Mouse (Mus musculus): Measurements from ENCODE around the gene Pcdh10. TPM values are rescaled to one million over a fixed set of nuclear protein-coding genes. Genes with fewer than 3 reads are reported as not detected.

Pcdh10 gene
- polyA plus RNA-seq (2012; rRNA removed; ENCODE audit: low replicate concordance): 0.05 and 0.46 TPM in 2 replicates

DNA sequence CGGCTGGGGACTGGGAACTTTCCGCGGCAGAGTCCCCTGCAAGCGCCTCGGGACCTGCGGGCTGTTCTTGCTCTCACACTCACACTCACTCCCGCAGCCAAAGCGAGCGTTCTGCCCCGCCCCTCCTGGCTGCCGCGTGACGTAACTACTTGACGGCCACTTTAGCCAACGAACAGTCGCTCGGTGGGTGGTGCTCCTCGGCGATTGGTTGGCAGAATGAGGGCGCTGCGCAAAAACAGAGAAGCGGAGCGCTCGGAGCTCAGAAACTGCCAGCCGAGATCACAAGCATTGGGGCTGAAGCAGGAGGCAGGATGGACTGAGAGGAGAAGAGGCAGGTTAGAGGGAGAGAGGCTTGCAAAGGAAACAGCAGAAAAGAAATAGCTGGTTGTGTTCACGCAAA lies at the start of gene Pcdh10:
Gene Pcdh10, plus strand, starts transcription at position 254 of the 400 bp plus-strand sequence.

